Mouse (Mus musculus) cerebellum, adult 11-12 months (tissue): ENCODE results near the gene Chrdl2.
"Not testable (repeated sequence)": the region's sequence is repeated elsewhere in the genome, so short reads cannot be mapped to it uniquely, and the experiment has no call there.

ENCODE experiments used
- DNase-seq: peaks from one replicate; pipeline ENCODE4 v3.0.0; 2022

Gene Chrdl2

GRCm38 (mm10) chr7:100043096-100043495 is 37.1 kb downstream of the Chrdl2 start:
- no peak for DNase-seq

DNA sequence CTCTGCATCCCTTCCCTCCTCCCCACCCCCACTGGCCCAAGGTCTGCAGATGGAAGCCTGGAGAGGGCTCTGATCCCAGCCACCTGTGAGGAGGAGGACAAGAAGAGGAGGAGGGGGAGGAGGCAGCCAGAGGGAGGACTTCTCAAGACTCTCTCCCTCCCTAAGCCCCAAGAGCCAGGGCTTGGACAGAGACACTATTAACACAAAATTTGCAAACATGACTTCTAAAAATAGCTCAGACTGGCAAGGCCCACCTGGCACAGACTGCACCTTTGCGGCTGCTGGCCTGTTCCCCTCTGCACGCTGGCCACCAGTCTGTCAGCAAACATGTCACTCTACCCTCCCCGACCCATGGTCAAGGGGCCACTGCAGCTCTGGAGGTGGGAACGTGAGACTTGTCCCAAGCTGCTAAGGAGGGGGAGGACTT is 37.6 kb downstream of the Chrdl2 start:
- peak; percentile 50 for DNase-seq

- DNase-seq = no peak
Observed at GRCm38 (mm10) chr7:100046486-100046885, 40.5 kb downstream of the Chrdl2 start.

GRCm38 (mm10) chr7:100051904-100052303 is 45.9 kb downstream of the Chrdl2 start:
- DNase-seq = no peak

GRCm38 (mm10) chr7:100052991-100053390 is 47.0 kb downstream of the Chrdl2 start:
- not testable (repeated sequence) for DNase-seq

GRCm38 (mm10) chr7:100073959-100074358 is 68.0 kb downstream of the Chrdl2 start:
- no peak for DNase-seq

GRCm38 (mm10) chr7:100076296-100076695 is 70.3 kb downstream of the Chrdl2 start:
- no peak for DNase-seq

DNA sequence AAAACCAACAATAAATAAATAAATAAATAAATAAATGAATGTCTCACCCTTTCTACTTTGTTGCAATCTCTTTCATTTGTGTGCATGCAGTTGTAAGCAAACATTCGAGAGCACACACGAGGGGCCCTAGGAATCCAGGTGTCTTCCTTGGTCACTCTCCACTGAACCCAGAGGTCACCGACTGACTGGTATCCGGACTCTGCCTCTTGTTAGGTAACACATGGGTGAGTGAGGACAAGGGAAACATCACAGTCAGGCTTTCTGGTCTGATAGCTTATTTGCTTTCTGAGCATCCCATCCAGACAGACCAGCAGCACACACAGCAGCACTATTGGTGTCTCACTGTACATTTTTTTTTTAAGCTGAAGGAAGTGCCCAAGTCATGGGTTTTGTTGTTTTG is 71.1 kb downstream of the Chrdl2 start:
- no peak for DNase-seq

- DNase-seq = no peak
Observed at GRCm38 (mm10) chr7:100080087-100080781, 74.3 kb downstream of the Chrdl2 start.

DNA sequence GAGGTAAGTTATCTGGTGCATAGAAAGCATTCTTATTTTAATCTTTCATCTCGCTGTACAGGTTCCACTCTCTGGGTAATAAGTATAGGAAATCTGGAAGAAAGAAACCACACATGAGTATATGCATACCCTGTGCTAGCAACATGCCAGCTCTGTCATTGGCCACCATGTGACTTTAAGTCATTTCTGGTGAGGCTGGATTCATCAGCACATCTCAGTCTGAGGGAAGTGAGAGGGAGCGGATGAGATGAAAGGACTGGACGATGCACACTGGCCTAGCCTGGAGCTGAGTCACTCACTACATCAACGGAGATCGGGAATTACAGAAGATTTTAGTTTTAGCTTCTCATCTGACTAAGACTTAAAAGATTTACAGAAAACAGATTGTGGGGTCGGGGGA is 76.9 kb downstream of the Chrdl2 start:
- DNase-seq = no peak

DNA sequence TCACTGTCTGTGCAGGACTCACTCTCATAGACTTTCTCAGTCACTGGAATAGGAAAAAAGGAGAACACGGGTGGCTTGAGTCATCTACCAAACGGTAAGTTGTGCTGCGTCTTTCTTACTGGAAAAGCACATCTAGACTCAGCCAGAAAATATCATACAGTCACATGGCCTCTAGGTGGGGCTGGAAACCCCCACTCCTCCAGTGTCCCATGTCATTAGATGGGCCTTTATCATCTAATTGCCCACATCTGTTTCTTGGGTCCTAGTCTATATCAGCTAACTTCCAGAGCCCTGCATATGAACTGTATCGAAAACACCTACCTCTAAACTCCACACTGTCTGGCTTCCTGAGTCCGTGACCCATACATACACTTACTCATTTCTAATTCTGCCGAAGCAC is 77.8 kb downstream of the Chrdl2 start:
- DNase-seq = no peak
